Mouse (Mus musculus) thymus, adult 2 months (tissue): ENCODE measurements around the gene Pigf. TPM values are rescaled to one million over a fixed set of nuclear protein-coding genes. Genes with fewer than 3 reads are reported as not detected.
A peak's percentile ranks its signal among the peaks of the same experiment; 100 is the strongest.

Source experiments
- DNase-seq: peaks from one replicate; pipeline ENCODE4 v3.0.0; 2021
- H3K27ac ChIP-seq: fragments of 200-500 bp; 2 replicates; pipeline ENCODE4 v1.5.1; 2012; ENCODE audit warnings: low read length, control low read depth; ENCODE audit not compliant: control insufficient read depth, insufficient read depth
- H3K27me3 ChIP-seq: fragments of 200-500 bp; 2 replicates; pipeline ENCODE4 v1.6.1; 2012; ENCODE audit warnings: mild to moderate bottlenecking, low read length, moderate library complexity, mixed read lengths; ENCODE audit not compliant: control insufficient read depth, insufficient read depth
- H3K36me3 ChIP-seq: fragments of 200-500 bp; 2 replicates; pipeline ENCODE4 v1.6.1; 2012; ENCODE audit warnings: mild to moderate bottlenecking, low read length, moderate library complexity; ENCODE audit not compliant: control insufficient read depth, insufficient read depth
- H3K4me1 ChIP-seq: fragments of 200-500 bp; replicated peaks from 2 replicates; pipeline ENCODE4 v1.6.1; 2012; ENCODE audit warnings: low read length; ENCODE audit not compliant: control insufficient read depth, insufficient read depth
- H3K4me3 ChIP-seq: fragments of 200-500 bp; 2 replicates; pipeline ENCODE4 v1.5.1; 2012; ENCODE audit warnings: mild to moderate bottlenecking, low read length, control low read depth, moderate library complexity; ENCODE audit not compliant: control insufficient read depth, insufficient read depth
- CTCF ChIP-seq: fragments of 200-500 bp; IDR thresholded peaks from 2 replicates; pipeline ENCODE4 v1.5.1; 2012; ENCODE audit warnings: mild to moderate bottlenecking, control low read depth, low read length, moderate library complexity, borderline replicate concordance; ENCODE audit not compliant: control insufficient read depth, poor library complexity, insufficient read depth; ENCODE audit errors: extremely low read depth
- POLR2A ChIP-seq: fragments of 200-500 bp; IDR thresholded peaks from 2 replicates; pipeline ENCODE4 v1.6.1; 2012; ENCODE audit warnings: mild to moderate bottlenecking, low read length, control low read depth, moderate library complexity; ENCODE audit not compliant: control insufficient read depth, poor library complexity, insufficient read depth; ENCODE audit errors: extremely low read depth
- WGBS: fragments of 180-500 bp; shearing (Covaris S2); methylation state at CpG from one replicate; pipeline ENCODE4 v1.1.7; 2018; 5-methylcytosine and 5-hydroxymethylcytosine counted together
- polyA plus RNA-seq: library from polyadenylated mRNA; depleted of rRNA; stranded (reverse); fragments of >200 nt; gene quantifications from 2 replicates; pipeline ENCODE4 v1.2.3, GENCODE M21; 2012

Pigf gene
- polyA plus RNA-seq, 1 experiment, result 4.8 TPM

DNA sequence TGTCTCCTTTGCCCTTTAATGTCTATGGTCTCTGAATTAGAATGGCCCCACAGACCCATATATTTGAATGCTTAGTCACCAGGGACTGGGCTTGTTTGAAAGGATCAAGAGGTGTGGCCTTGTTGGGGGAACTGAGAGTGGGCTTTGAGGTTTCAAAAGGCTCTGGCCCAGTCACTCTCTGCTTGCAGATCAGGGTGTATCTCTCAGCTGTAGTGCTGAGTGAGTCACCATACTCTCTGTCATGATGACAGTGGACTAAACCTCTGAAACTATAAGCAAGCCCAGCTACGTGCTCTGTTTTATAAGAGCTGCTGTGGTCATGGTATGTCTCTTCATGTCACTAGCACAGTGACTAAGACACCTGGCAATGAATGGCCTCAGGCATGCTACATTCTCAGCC, 27.2 kb upstream of the Pigf start:
- H3K4me3 ChIP-seq, result no peak overlapping the region
- H3K27me3 ChIP-seq, result no peaks in the 10 kb centered on the region
- no peaks in the 10 kb centered on the region for H3K4me1 ChIP-seq
- no peak for DNase-seq
- H3K27ac ChIP-seq, result no peak overlapping the region
- WGBS, result 97% methylated on average over 1 of the region's 1 CpGs
- TF ChIP-seq POLR2A, result no peak
- no peak for TF ChIP-seq CTCF
- no peaks in the 10 kb centered on the region for H3K36me3 ChIP-seq

GRCm38 (mm10) chr17:87051652-87052051, 26.4 kb upstream of the Pigf start:
- Histone ChIP-seq H3K36me3 (no peaks in the 10 kb centered on the region), H3K4me1 (no peaks in the 10 kb centered on the region), H3K27me3 (no peaks in the 10 kb centered on the region), H3K27ac (no peak overlapping the region), H3K4me3 (no peak overlapping the region)
- DNase-seq, result no peak
- TF ChIP-seq CTCF, result no peak
- TF ChIP-seq POLR2A, result no peak
- WGBS, result 90% methylated on average over 1 of the region's 1 CpGs

DNA sequence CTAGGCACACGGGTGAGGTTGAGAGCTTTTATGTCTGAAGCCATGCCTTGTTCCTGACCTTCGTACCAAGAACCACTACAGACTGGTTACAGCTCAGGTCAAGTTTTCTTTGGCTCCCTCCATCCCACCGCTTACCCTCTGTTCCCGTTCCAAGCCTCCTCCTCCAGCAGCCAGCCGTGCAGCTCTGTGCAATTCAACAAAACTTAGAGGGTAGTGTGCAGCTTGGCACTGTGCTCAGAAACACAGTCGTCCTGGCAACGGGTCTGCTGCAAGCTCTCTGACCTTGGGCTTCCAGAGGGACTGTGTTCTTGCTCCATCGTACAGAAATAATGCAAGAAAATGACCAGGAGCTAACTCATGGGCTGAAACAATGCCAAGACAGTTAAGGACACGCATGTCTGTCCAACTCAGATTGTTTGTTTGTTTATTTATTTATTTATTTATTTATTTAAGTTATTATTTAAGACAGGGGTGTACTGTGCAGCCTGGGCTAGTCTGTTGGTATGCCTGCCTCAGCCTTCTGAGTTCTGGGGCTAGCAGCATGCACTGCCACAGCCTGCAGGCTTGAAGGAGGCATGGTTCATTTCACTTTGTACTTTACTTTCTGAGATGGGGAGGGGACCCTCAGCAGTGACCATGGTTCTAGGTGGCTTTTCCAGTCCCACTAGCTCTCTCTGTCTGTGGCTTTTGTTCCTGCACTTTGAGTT, 25.4 kb upstream of the Pigf start:
- TF ChIP-seq CTCF, result no peak
- TF ChIP-seq POLR2A, result no peak
- Histone ChIP-seq H3K36me3 (no peaks in the 10 kb centered on the region), H3K4me3 (no peak overlapping the region), H3K27ac (no peak overlapping the region), H3K27me3 (no peaks in the 10 kb centered on the region), H3K4me1 (no peaks in the 10 kb centered on the region)
- DNase-seq, result no peak
- 90% methylated on average over 9 of the region's 9 CpGs for WGBS

DNA sequence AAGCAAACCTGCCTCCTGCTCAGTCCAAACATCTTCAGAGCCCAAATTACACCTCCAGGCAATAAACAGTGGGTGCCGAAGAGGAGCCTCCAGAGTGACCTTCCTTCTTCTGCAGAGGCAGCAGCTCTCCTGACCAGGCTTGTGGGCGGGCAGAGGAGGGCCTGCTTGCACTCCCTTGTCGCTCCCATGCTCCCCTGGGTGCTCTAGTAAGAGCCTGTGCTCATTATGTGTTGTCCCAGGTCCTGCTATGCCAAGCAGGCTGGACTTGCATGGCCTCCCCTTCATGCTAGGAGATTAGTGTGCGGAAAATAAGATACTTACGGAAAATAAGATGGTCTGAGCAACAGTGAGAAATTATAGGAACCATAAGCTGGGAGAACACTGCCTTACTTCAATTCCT, 24.5 kb upstream of the Pigf start:
- WGBS, result 87% methylated on average over 5 of the region's 5 CpGs

GRCm38 (mm10) chr17:87044796-87045195, 19.6 kb upstream of the Pigf start:
- 87% methylated on average over 8 of the region's 8 CpGs for WGBS
- H3K4me3 ChIP-seq, result no peak overlapping the region
- TF ChIP-seq POLR2A (no peak), CTCF (no peak)

More for the DNA sequence above, 24.5 kb upstream of the Pigf start:
- Histone ChIP-seq H3K4me3 (no peak overlapping the region), H3K27me3 (no peaks in the 10 kb centered on the region), H3K4me1 (no peaks in the 10 kb centered on the region), H3K36me3 (no peaks in the 10 kb centered on the region), H3K27ac (no peak overlapping the region)
- no peak for TF ChIP-seq POLR2A
- TF ChIP-seq CTCF, result no peak
- no peak for DNase-seq

DNA sequence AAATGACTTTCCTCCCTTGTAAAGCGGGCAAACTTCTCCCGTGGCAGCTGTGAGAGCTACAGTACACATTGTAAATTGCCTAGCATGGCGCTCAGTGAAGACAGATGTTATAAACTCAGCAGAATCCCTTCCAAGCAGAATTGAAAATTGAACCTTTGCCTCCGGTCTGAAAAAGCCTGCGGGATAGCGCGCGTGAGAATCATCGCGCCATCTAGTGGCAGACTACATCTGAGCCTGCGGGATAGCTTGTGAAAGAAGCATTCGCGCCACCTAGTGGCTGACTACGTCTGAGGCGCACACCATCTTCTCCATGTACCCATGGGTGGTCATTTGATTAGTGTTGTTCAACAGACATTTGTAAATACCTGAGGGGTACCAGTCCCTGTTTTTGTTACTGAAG, 19.2 kb upstream of the Pigf start:
- TF ChIP-seq CTCF, result peak; percentile 100
- TF ChIP-seq POLR2A, result no peak
- DNase-seq, result peak; percentile 82
- H3K4me3 ChIP-seq, result no peak overlapping the region
- 5% methylated on average over 15 of the region's 15 CpGs for WGBS
- H3K4me1 ChIP-seq, result no peaks in the 10 kb centered on the region
- H3K27ac ChIP-seq, result no peak overlapping the region
- H3K36me3 ChIP-seq, result no peaks in the 10 kb centered on the region
- no peaks in the 10 kb centered on the region for H3K27me3 ChIP-seq

More at GRCm38 (mm10) chr17:87044796-87045195, 19.6 kb upstream of the Pigf start:
- Histone ChIP-seq H3K27me3 (no peaks in the 10 kb centered on the region), H3K27ac (no peak overlapping the region), H3K36me3 (no peaks in the 10 kb centered on the region), H3K4me1 (no peaks in the 10 kb centered on the region)
- no peak for DNase-seq
